Mouse (Mus musculus): ENCODE data around the gene Cyp26a1.

The Cyp26a1 gene

GRCm38 (mm10) chr19:37698273-37699160 is 919 bp downstream of the Cyp26a1 start:
- DNase-seq (ENCODE audit: low read depth, low spot score), result peak; percentile 32

GRCm38 (mm10) chr19:37699711-37700110 is 2.1 kb downstream of the Cyp26a1 start:
- no peak for DNase-seq (ENCODE audit: low read depth, low spot score)

- DNase-seq (ENCODE audit: low read depth, low spot score), result no peak
These were observed 4.9 kb downstream of the Cyp26a1 start for GRCm38 (mm10) chr19:37702377-37703076.

- DNase-seq (ENCODE audit: low read depth, low spot score), result peak; percentile 62
These were observed 6.4 kb downstream of the Cyp26a1 start for GRCm38 (mm10) chr19:37703902-37704509.

- no peak for DNase-seq (ENCODE audit: low read depth, low spot score)
These were observed 8.1 kb downstream of the Cyp26a1 start for GRCm38 (mm10) chr19:37705722-37706121.

- no peak for DNase-seq (ENCODE audit: low read depth, low spot score)
These were observed 17.1 kb downstream of the Cyp26a1 start for GRCm38 (mm10) chr19:37714681-37715080.

GRCm38 (mm10) chr19:37715980-37716379 is 18.4 kb downstream of the Cyp26a1 start:
- no peak for DNase-seq (ENCODE audit: low read depth, low spot score)

- no peak for DNase-seq (ENCODE audit: low read depth, low spot score)
These were observed 19.1 kb downstream of the Cyp26a1 start for GRCm38 (mm10) chr19:37716524-37717175.

GRCm38 (mm10) chr19:37719166-37719565 is 21.6 kb downstream of the Cyp26a1 start:
- no peak for DNase-seq (ENCODE audit: low read depth, low spot score)

- peak; percentile 38 for DNase-seq (ENCODE audit: low read depth, low spot score)
These were observed 27.0 kb downstream of the Cyp26a1 start for GRCm38 (mm10) chr19:37724591-37724990.

GRCm38 (mm10) chr19:37726585-37726984 is 29.0 kb downstream of the Cyp26a1 start:
- DNase-seq (ENCODE audit: low read depth, low spot score), result no peak

GRCm38 (mm10) chr19:37727366-37727765 is 29.8 kb downstream of the Cyp26a1 start:
- no peak for DNase-seq (ENCODE audit: low read depth, low spot score)

GRCm38 (mm10) chr19:37735426-37735825 is 37.8 kb downstream of the Cyp26a1 start:
- DNase-seq (ENCODE audit: low read depth, low spot score), result no peak

GRCm38 (mm10) chr19:37738575-37738974 is 41.0 kb downstream of the Cyp26a1 start:
- DNase-seq (ENCODE audit: low read depth, low spot score), result no peak

GRCm38 (mm10) chr19:37740043-37740442 is 42.4 kb downstream of the Cyp26a1 start:
- no peak for DNase-seq (ENCODE audit: low read depth, low spot score)
